Mouse (Mus musculus) neural tube, embryonic 15.5 days (tissue): Measurements from ENCODE around the gene Tmem265. TPM values are rescaled to one million over a fixed set of nuclear protein-coding genes. Genes with fewer than 3 reads are reported as not detected.
A peak's percentile ranks its signal among the peaks of the same experiment; 100 is the strongest.

Experiments used
- ATAC-seq: fragments of 200-750 bp; cut with Nextera tagmentation; 2 replicates; pipeline ENCODE4 v1.8.0; 2017; ENCODE audit warnings: mild to moderate bottlenecking, moderate TSS enrichment, moderate library complexity; ENCODE audit not compliant: low FRiP score
- H3K27ac ChIP-seq: fragments of 300-500 bp; sonication (generic); replicated peaks from 2 replicates; pipeline ENCODE4 v1.5.1; 2015; ENCODE audit warnings: mild to moderate bottlenecking, inconsistent platforms
- H3K27me3 ChIP-seq: fragments of 300-500 bp; sonication (generic); replicated peaks from 2 replicates; pipeline ENCODE4 v1.6.1; 2015; ENCODE audit warnings: inconsistent platforms
- H3K36me3 ChIP-seq: fragments of 300-500 bp; sonication (generic); 2 replicates; pipeline ENCODE4 v1.6.1; 2015; ENCODE audit warnings: inconsistent platforms
- H3K4me1 ChIP-seq: fragments of 300-500 bp; sonication (generic); 2 replicates; pipeline ENCODE4 v1.6.1; 2015; ENCODE audit warnings: inconsistent platforms
- H3K4me2 ChIP-seq: fragments of 300-500 bp; sonication (generic); 2 replicates; pipeline ENCODE4 v1.6.1; 2015; ENCODE audit warnings: inconsistent platforms, mild to moderate bottlenecking, moderate library complexity
- H3K4me3 ChIP-seq: fragments of 300-500 bp; sonication (generic); replicated peaks from 2 replicates; pipeline ENCODE4 v1.5.1; 2015; ENCODE audit warnings: mild to moderate bottlenecking, inconsistent platforms
- H3K9ac ChIP-seq: fragments of 300-500 bp; sonication (generic); replicated peaks from 2 replicates; pipeline ENCODE4 v1.6.1; 2015; ENCODE audit warnings: mild to moderate bottlenecking, inconsistent platforms
- H3K9me3 ChIP-seq: fragments of 300-500 bp; sonication (generic); replicated peaks from 2 replicates; pipeline ENCODE4 v1.6.1; 2016; ENCODE audit warnings: inconsistent platforms
- WGBS: fragments of 180-500 bp; shearing (Covaris S2); methylation state at CpG from one replicate; pipeline ENCODE4 v1.1.7; 2015; ENCODE audit warnings: mixed read lengths; 5-methylcytosine and 5-hydroxymethylcytosine counted together
- polyA plus RNA-seq: library from polyadenylated mRNA; unstranded; fragments of >200 nt; fragmentation: Nextera tagmentation; extraction: Ambion mirVana; gene quantifications from 2 replicates; pipeline ENCODE4 v1.2.1, GENCODE M21; 2015

Gene Tmem265
- polyA plus RNA-seq, 1 experiment from 2014 or later, result 7.3 TPM

DNA sequence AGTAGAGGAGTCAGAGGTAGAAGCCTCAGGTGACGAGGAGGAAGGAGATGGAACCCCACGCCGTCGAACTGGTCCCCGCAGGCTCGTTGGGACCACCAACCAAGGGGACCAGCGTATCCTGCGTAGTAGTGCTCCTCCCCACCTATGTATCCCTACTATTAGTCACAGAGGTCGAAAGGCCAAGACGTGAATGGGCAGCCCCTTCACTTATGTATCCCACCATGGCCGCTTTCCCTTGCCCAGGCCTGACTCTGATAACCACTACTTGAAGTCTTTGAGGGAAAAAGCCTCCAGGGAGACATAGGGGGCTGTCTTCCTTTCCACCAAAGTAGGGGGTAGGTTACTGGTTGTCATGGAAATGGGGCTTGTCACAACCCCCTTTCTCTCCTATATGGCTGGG is 610 bp upstream of the Tmem265 start:
- ATAC-seq, result no peak
- Histone ChIP-seq H3K9me3 (no peaks in the 10 kb centered on the region), H3K4me1 (0 out of 2 replicates have a peak, but pooled peaks cover 7% of the 10 kb centered on the region), H3K9ac (no peak overlapping the region), H3K36me3 (peaks cover 67% of the 10 kb centered on the region), H3K4me3 (no peak overlapping the region), H3K27ac (no peak overlapping the region), H3K27me3 (no peaks in the 10 kb centered on the region), H3K4me2 (no peak overlapping the region)
- 91% methylated on average over 11 of the region's 11 CpGs for WGBS

DNA sequence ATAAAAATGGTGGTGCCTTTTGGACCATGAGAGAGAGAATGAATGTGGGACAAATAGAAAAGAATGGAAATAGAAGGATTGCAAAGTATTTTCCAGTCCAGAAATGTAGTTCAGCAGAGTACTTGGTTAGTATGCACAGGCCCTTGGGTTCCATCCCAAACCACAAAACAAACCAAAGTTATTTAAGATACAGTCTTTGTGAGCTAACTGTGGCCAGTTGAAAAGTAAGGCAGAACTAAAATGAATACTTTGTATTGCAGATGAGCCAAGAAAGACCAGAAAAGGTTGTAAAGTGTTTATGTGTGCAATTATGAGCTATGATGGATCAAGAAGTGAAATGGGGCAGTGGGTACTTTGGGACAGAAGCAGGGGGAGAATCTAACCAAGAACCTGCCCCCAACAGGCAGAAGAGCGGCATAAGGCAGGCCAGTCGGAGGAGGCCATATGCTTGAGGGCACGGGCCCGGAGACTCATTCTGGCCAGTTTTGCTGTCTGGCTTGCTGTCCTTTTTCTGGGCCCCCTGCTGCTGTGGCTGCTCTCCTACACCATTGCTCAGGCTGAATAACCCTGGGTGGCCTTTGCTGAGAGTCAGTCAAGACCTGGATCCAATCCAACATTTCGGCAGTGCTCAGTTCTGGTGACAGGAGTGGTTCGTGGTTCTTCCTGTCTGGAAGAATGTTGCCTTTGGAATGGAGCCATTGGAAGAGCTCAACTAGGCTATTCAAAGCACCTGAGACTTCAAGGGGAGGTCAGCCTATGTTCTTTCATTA is 3.4 kb downstream of the Tmem265 start:
- 69% methylated on average over 6 of the region's 6 CpGs for WGBS
- no peak overlapping the region for H3K9ac ChIP-seq
- no peak overlapping the region for H3K4me2 ChIP-seq
- H3K4me3 ChIP-seq, result no peak overlapping the region
- H3K36me3 ChIP-seq, result peaks cover 51% of the 10 kb centered on the region
- no peaks in the 10 kb centered on the region for H3K27me3 ChIP-seq
- 0 out of 2 replicates have a peak, but pooled peaks cover 7% of the 10 kb centered on the region for H3K4me1 ChIP-seq
- no peak overlapping the region for H3K27ac ChIP-seq
- H3K9me3 ChIP-seq, result no peaks in the 10 kb centered on the region
- no peak for ATAC-seq

DNA sequence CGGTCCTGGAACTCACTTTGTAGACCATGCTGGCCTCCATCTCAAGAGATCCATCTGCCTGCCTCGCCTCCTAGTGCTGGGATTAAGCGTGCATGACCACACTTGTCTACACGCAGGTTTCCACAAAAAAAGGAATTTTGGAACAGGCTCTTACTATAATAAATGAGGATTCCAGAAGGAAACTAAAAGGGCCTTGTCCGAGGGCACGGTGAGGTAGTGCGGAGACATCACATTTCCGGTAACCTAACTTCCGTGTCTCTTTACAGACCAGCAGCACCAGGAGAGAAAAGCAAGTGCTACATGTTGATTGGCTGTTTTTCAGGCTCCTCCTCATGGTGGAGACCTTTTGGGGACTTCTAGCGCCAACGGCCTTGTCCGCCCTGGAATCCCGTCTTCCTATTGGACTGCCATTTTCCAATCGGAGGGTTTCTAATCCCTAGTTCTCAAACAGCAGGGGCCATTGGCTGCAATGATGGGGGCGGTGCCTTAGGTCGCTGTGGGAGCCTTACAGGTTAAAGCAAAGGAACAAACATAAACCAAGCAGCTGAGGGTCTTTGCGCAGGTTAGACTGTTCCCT is 11.8 kb downstream of the Tmem265 start, which contains the start of gene Phkg2:
Gene Phkg2 (plus strand): TSS at position 446 of the 577 bp plus-strand sequence.
- peaks cover 33% of the 10 kb centered on the region for H3K4me1 ChIP-seq
- H3K27me3 ChIP-seq, result no peaks in the 10 kb centered on the region
- peak within 1 kb of the TSS; percentile 94 for H3K4me2 ChIP-seq
- H3K9ac ChIP-seq, result peak within 1 kb of the TSS; percentile 95
- H3K9me3 ChIP-seq, result no peaks in the 10 kb centered on the region
- WGBS, result 0% methylated on average over 17 of the region's 17 CpGs
- H3K36me3 ChIP-seq, result peaks cover 22% of the 10 kb centered on the region
- peak; percentile 97 for ATAC-seq
- H3K27ac ChIP-seq, result peak within 1 kb of the TSS; percentile 86
- H3K4me3 ChIP-seq, result peak within 1 kb of the TSS; percentile 74

DNA sequence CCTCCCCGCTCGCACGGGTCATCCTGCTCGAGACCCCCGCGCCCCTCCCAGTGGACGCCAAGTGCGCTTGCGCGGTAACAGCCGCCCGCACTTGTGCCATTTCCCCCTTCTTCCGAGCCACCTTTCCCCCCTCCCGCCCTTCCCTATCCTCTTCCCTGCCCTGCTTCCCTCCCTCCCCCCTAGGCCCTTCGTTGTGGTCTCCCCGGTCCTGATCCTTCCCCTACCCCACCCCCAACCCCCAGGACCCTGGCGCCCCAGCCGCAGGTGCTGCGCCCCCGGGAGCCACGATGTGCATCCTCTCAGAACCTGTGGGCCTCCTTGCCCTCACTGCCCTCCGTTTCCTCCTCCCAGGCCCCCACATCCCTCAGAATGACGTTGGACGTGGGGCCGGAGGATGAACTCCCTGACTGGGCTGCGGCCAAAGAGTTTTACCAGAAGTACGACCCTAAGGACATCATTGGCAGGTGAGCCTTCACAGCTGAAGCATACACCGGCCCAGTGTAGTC is 12.4 kb downstream of the Tmem265 start:
- peak overlapping the region; percentile 74 for H3K4me3 ChIP-seq
- H3K9ac ChIP-seq, result peak overlapping the region; percentile 95
- no peaks in the 10 kb centered on the region for H3K9me3 ChIP-seq
- H3K36me3 ChIP-seq, result peaks cover 27% of the 10 kb centered on the region
- peak overlapping the region; percentile 86 for H3K27ac ChIP-seq
- no peak; the same call in 1 of the 2 replicates for ATAC-seq
- H3K4me1 ChIP-seq, result peaks cover 33% of the 10 kb centered on the region
- under 1% methylated on average over 23 of the region's 28 CpGs for WGBS
- no peaks in the 10 kb centered on the region for H3K27me3 ChIP-seq
- H3K4me2 ChIP-seq, result peak overlapping the region; percentile 94

DNA sequence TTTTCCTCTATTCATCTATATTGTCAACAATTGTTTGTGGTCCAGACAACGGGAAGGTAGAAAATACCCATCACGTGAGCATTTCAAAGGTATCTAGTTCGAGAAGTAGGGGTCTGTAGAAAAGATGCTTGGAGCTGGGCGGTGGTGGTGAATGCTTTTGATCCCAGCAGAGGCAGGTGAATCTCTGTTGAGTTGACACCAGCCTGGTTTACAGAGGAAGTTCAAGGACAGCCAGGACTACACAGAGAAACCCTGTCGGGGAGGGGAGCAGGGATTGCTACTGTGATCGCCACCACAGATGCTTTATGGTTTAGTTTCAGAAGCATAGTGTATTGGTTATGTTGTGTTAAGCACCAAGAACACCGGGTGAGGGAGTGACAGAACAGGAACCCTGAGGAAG is 12.9 kb downstream of the Tmem265 start:
- Histone ChIP-seq H3K4me2 (peak overlapping the region; percentile 94), H3K27me3 (no peaks in the 10 kb centered on the region), H3K4me3 (peak overlapping the region; percentile 74), H3K9ac (peak overlapping the region; percentile 95), H3K27ac (peak overlapping the region; percentile 86), H3K4me1 (peaks cover 33% of the 10 kb centered on the region), H3K9me3 (no peaks in the 10 kb centered on the region), H3K36me3 (peaks cover 22% of the 10 kb centered on the region)
- ATAC-seq, result no peak
- WGBS, result 23% methylated on average over 7 of the region's 7 CpGs

DNA sequence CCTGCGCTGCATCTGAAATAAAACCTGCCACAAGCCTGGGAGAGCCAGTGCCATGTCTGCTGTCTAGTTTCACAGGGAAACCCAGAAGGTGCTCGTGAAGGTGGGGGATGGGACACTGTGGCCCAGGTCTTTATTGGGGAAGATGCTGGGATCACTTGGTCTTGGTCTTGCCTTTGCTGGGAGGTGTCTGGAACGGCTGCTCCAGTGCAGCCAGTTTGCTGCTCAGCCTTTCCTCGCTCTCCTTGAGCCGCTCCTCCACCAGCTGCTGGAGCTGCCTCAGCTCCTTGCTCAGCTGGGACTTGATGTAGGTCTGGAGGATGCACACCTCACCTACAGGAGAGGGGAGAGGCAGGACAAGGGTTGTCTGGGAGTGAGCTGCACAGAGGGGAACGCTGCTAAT is 22.1 kb downstream of the Tmem265 start:
- peaks cover 48% of the 10 kb centered on the region for H3K36me3 ChIP-seq

DNA sequence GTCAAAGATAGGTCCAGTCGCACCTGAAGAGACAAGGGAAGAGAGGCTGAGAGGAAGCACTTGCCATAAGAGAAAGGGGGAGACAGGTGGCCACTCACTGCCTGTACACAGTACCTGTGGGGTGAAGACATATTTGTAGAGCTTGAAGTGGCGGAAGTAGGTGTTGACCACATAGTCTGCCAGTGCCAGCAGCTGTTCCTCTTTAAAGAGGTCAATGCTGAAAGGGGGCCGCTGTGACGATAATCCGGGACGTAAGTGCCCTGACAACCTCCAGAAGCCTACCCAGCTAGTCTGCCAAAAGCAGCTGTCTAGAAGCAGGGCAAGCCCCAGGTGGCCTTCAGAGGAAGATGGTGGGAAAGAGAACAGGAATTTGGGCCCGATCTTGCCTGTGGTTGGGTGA is 23.8 kb downstream of the Tmem265 start:
- no peak overlapping the region for H3K4me2 ChIP-seq
- no peaks in the 10 kb centered on the region for H3K9me3 ChIP-seq
- no peaks in the 10 kb centered on the region for H3K27me3 ChIP-seq
- H3K9ac ChIP-seq, result no peak overlapping the region
- H3K4me1 ChIP-seq, result peaks cover 19% of the 10 kb centered on the region
- WGBS, result 86% methylated on average over 7 of the region's 7 CpGs
- no peak overlapping the region for H3K27ac ChIP-seq
- ATAC-seq, result no peak
- H3K36me3 ChIP-seq, result peaks cover 42% of the 10 kb centered on the region
- no peak overlapping the region for H3K4me3 ChIP-seq

More for the DNA sequence above, 22.1 kb downstream of the Tmem265 start:
- H3K9ac ChIP-seq, result no peak overlapping the region
- no peak overlapping the region for H3K4me2 ChIP-seq
- H3K4me1 ChIP-seq, result peaks cover 10% of the 10 kb centered on the region
- H3K4me3 ChIP-seq, result no peak overlapping the region
- WGBS, result 99% methylated on average over 6 of the region's 6 CpGs
- no peaks in the 10 kb centered on the region for H3K9me3 ChIP-seq
- no peak overlapping the region for H3K27ac ChIP-seq
- ATAC-seq, result no peak
- H3K27me3 ChIP-seq, result no peaks in the 10 kb centered on the region

DNA sequence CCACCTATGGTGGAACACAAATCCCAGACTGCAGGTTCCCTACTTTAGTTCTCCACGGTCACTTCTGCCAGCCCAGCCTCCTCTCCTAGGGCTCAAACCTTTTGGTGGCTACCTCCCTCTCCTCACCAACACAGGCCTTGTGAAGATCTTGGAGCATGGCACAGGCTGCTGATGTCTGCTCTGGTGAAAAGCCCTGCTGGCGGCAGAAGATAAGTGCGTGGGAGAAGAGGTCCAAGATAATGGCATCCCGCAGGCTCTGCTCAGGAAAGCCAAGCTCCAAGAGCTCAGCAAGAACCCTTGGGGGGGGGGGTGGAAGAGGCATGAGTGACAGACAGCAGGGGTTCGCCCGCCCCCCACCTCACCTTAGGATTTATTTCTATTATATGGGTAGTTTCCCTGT is 25.0 kb downstream of the Tmem265 start:
- no peak overlapping the region for H3K4me3 ChIP-seq
- no peak overlapping the region for H3K4me2 ChIP-seq
- H3K9me3 ChIP-seq, result no peaks in the 10 kb centered on the region
- no peak overlapping the region for H3K27ac ChIP-seq
- peaks cover 50% of the 10 kb centered on the region for H3K36me3 ChIP-seq
- no peaks in the 10 kb centered on the region for H3K27me3 ChIP-seq
- H3K9ac ChIP-seq, result no peak overlapping the region
- peaks cover 25% of the 10 kb centered on the region for H3K4me1 ChIP-seq
- ATAC-seq, result no peak
- WGBS, result 95% methylated on average over 6 of the region's 6 CpGs

DNA sequence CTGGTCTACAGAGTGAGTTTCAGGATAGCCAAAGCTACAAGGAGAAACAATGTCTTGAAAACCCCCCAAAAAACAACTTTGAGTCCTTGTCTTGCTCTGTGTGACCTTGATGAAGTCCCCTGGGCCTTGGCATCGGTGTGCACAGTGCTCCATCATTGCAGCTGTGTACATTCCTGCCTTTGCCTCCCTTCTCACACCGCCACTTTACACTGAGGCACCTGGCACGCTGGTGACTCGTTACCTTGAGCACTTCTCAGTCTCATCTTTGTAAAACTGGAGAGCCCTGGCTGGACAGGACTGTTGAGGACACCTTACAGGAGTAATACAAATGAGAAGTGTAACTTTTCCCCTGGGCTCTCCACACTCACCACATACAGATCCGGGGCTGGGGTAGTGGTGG is 26.0 kb downstream of the Tmem265 start:
- Histone ChIP-seq H3K9ac (no peak overlapping the region), H3K4me3 (peak overlapping the region; percentile 81; the same call in 1 of the 2 replicates), H3K27ac (no peak overlapping the region), H3K36me3 (peaks cover 52% of the 10 kb centered on the region), H3K9me3 (no peaks in the 10 kb centered on the region), H3K4me2 (peak overlapping the region; percentile 96), H3K4me1 (peaks cover 25% of the 10 kb centered on the region), H3K27me3 (no peaks in the 10 kb centered on the region)
- 76% methylated on average over 5 of the region's 5 CpGs for WGBS
- no peak for ATAC-seq

DNA sequence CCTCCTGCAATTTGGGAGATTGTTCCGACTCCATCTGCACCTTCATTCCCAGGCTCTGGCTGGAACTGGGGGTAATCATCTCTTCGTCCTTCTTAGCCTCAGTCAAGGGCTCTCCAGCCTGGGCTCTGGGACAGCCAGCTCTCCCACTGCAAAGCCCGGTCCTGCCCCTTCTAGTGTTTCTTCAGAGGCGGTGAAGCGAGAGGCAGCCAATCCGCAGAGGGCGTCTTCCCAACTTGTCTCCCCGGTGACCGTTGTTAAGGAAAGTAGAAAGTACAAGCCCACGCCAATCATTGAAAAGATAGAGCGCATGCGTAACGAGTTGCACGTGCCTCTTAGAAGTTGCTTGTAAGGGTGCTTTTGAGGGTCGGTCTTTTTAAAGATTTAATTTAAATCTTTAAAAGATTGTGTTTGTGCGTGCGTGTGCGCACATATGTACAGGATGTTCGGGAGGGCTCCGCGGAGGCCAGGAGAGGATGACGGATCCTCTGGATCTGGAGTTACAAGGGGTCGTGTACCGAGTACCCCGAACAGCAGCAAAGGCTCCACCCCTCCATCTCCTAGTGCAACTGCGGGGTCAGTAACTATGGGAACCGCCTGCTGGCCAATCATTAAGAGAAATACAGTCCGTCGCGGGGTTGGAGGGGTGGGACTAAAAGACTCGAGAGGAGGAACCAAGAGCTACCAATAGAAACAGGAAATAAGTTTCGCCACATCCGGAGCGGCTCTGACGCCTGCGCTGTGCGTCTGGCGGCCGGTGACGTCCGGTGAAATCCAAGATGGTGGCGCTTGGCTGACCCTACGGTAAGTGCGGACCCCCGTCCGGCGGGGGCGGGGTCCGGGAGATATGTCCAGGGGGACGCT is 27.1 kb downstream of the Tmem265 start, which contains the start of the genes Ccdc189 and Rnf40:
Gene Ccdc189 (minus strand): TSS at position 585 of the 861 bp plus-strand sequence.
Gene Rnf40 (plus strand): TSS at position 757 of the 861 bp plus-strand sequence.
- peak within 1 kb of the TSS; percentile 80 for H3K27ac ChIP-seq
- peak within 1 kb of the TSS; percentile 96 for H3K4me2 ChIP-seq
- no peaks in the 10 kb centered on the region for H3K27me3 ChIP-seq
- no peaks in the 10 kb centered on the region for H3K9me3 ChIP-seq
- under 1% methylated on average over 50 of the region's 50 CpGs for WGBS
- peak within 1 kb of the TSS; percentile 81 for H3K4me3 ChIP-seq
- ATAC-seq, result peak; percentile 97
- peaks cover 25% of the 10 kb centered on the region for H3K4me1 ChIP-seq
- H3K36me3 ChIP-seq, result peaks cover 52% of the 10 kb centered on the region
- peak within 1 kb of the TSS; percentile 77 for H3K9ac ChIP-seq

DNA sequence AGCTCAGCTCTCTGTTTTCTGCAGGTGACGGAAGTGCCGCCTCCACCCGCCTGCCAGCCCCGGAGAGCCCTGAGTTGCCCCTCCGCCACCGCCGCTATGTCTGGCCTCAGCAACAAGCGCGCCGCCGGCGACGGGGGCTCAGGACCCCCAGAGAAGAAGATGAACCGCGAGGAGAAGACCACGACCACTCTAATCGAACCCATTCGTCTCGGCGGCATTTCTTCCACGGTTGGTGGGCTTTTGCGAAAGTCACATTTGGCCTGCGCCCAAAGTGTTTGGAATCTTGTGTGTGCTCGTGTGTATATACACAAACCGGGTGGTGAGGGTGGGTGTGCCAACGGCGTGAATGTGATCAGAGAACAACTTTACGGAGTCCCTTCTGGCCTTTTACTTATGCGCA is 27.7 kb downstream of the Tmem265 start:
- Histone ChIP-seq H3K9me3 (no peaks in the 10 kb centered on the region), H3K9ac (peak overlapping the region; percentile 77), H3K4me1 (peaks cover 25% of the 10 kb centered on the region), H3K4me2 (peak overlapping the region; percentile 96), H3K4me3 (peak overlapping the region; percentile 81), H3K27me3 (no peaks in the 10 kb centered on the region), H3K27ac (peak overlapping the region; percentile 80), H3K36me3 (peaks cover 52% of the 10 kb centered on the region)
- WGBS, result 6% methylated on average over 29 of the region's 29 CpGs
- no peak for ATAC-seq
